Mouse (Mus musculus) lung, postnatal 36 days (tissue): ENCODE measurements around the gene Heyl.
A peak's percentile ranks its signal among the peaks of the same experiment; 100 is the strongest.
"Not testable (repeated sequence)": the region's sequence is repeated elsewhere in the genome, so short reads cannot be mapped to it uniquely, and the experiment has no call there.

Experiments used
- DNase-seq: peaks from one replicate; pipeline ENCODE4 v3.0.0; 2022; ENCODE audit warnings: mixed read lengths

Heyl gene

GRCm38 (mm10) chr4:123286790-123287189 is 53.4 kb downstream of the Heyl start:
- DNase-seq, result no peak

GRCm38 (mm10) chr4:123289038-123289437 is 55.7 kb downstream of the Heyl start:
- no peak for DNase-seq

- DNase-seq, result no peak
Observed at GRCm38 (mm10) chr4:123292390-123292789, 59.0 kb downstream of the Heyl start.

GRCm38 (mm10) chr4:123292989-123293388 is 59.6 kb downstream of the Heyl start:
- DNase-seq, result no peak

- no peak for DNase-seq
Observed at GRCm38 (mm10) chr4:123293661-123294443, 60.5 kb downstream of the Heyl start.

- DNase-seq, result not testable (repeated sequence)
Observed at GRCm38 (mm10) chr4:123295026-123295425, 61.7 kb downstream of the Heyl start.

GRCm38 (mm10) chr4:123295516-123296147 is 62.3 kb downstream of the Heyl start:
- DNase-seq, result no peak

- DNase-seq, result no peak
Observed at GRCm38 (mm10) chr4:123296148-123296534, 62.8 kb downstream of the Heyl start.

GRCm38 (mm10) chr4:123297195-123297960 is 64.0 kb downstream of the Heyl start:
- DNase-seq, result no peak

- DNase-seq, result peak; percentile 36
Observed at GRCm38 (mm10) chr4:123298226-123298625, 64.9 kb downstream of the Heyl start.

- DNase-seq, result no peak
Observed at GRCm38 (mm10) chr4:123298980-123299670, 65.8 kb downstream of the Heyl start.
